Mouse (Mus musculus): Measurements from ENCODE around the gene Tmco4. TPM values are rescaled to one million over a fixed set of nuclear protein-coding genes. Genes with fewer than 3 reads are reported as not detected.

Tmco4 gene
- polyA plus RNA-seq, 1 experiment from 2014 or later, result 1.1 TPM

DNA sequence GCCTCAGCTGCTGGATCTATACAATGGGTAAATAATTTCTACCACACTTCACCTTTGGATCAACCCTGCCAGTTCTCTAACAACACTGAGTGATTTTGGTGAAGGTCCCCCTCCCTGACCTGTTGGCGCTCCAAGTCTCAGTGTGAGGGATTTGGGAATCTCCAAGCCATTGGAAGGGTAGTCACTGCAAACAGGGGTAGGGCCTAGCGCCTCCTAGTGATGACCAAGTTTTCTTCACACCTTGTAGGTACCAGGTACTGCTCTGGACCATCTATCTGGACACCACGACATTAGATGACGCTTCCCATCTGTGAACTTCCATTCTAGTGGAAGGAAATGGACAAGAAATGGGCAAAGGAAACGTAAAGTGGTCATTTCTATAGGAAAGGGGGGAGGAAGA lies 103.2 kb downstream of the Tmco4 start:
- Histone ChIP-seq H3K27me3 (replicated peaks; ENCODE audit: low read depth, poor library complexity, severe bottlenecking) (peaks cover 73% of the 10 kb centered on the region), H3K36me3 (replicated peaks) (no peaks in the 10 kb centered on the region), H3K4me1 (peaks cover 21% of the 10 kb centered on the region), H3K27ac (replicated peaks) (no peak overlapping the region), H3K4me3 (peak overlapping the region; percentile 71), H3K9me3 (no peaks in the 10 kb centered on the region)
- no peak for DNase-seq (ENCODE audit: low spot score)
- WGBS, result 16% methylated on average over 5 of the region's 5 CpGs

DNA sequence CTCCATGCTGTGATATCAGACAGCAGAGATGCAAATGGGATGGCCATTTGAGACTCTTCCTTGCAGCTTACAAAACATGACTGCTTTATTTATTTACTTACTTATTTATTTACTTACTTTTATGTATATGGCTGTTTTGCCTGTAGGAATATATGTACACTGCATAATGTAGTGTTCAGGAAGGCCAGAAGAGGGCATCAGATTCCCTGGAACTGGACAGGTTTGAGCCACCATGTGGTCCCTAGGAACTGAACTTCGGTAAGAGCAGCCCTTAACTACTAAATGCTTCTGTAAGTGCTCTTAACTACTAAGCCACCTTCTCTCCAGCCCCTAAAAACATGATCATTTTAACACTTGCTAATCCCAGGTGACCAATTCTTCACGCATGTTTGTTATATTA lies 105.6 kb downstream of the Tmco4 start:
- H3K4me1 ChIP-seq, result peaks cover 33% of the 10 kb centered on the region
- H3K27ac ChIP-seq (replicated peaks), result no peak overlapping the region
- peak; percentile 40 for DNase-seq (ENCODE audit: low spot score)
- no peaks in the 10 kb centered on the region for H3K9me3 ChIP-seq
- WGBS, result 37% methylated on average over 2 of the region's 2 CpGs
- peaks cover 55% of the 10 kb centered on the region for H3K27me3 ChIP-seq (replicated peaks; ENCODE audit: low read depth, poor library complexity, severe bottlenecking)
- H3K36me3 ChIP-seq (replicated peaks), result peaks cover 14% of the 10 kb centered on the region
- no peak overlapping the region for H3K4me3 ChIP-seq

DNA sequence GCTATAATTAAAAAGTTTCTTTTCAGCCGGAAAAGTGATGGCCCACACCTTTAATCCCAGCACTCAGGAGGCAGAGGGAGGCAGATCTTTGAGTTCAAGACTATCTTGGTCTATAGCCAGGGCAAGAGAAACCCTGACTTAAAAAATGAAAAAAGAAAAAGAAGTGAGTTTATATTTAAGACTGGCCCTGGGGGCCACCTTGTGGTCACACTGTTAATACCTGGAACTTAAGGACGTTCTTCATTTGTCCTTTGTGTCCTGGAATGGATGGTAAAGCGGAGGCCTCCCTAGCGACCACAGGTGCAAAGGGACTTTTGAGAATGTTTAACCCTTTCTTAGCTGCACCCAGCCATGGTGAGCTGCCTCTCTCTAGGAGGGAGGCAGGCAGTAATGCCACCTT lies 106.0 kb downstream of the Tmco4 start:
- DNase-seq (ENCODE audit: low spot score), result peak; percentile 34
- H3K27ac ChIP-seq (replicated peaks), result no peak overlapping the region
- 17% methylated on average over 4 of the region's 4 CpGs for WGBS
- peaks cover 37% of the 10 kb centered on the region for H3K4me1 ChIP-seq
- H3K27me3 ChIP-seq (replicated peaks; ENCODE audit: low read depth, poor library complexity, severe bottlenecking), result peaks cover 51% of the 10 kb centered on the region
- H3K4me3 ChIP-seq, result no peak overlapping the region
- peaks cover 18% of the 10 kb centered on the region for H3K36me3 ChIP-seq (replicated peaks)
- no peaks in the 10 kb centered on the region for H3K9me3 ChIP-seq

DNA sequence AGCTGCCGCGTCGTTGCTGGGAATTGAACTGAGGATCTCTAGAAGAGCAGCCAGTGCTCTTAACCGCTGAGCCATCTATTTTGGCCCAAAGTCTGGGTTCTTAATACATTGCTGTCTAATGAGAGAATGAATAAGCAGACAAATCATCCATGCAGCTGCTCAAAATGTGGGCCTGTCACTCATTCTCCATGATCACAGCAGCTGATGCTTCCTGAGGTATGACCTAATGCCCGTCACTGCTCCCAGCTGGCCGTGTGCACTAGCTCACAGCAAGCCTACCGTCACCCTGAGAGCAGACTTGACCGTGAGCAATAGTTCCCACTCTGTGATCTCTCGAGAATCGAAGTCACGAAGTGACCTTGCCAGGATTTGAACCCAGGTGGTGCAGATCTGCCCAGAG lies 106.8 kb downstream of the Tmco4 start:
- WGBS, result 82% methylated on average over 11 of the region's 11 CpGs
- peaks cover 22% of the 10 kb centered on the region for H3K36me3 ChIP-seq (replicated peaks)
- peaks cover 36% of the 10 kb centered on the region for H3K4me1 ChIP-seq
- H3K4me3 ChIP-seq, result no peak overlapping the region
- DNase-seq (ENCODE audit: low spot score), result no peak
- no peaks in the 10 kb centered on the region for H3K9me3 ChIP-seq
- H3K27ac ChIP-seq (replicated peaks), result no peak overlapping the region
- peaks cover 48% of the 10 kb centered on the region for H3K27me3 ChIP-seq (replicated peaks; ENCODE audit: low read depth, poor library complexity, severe bottlenecking)

DNA sequence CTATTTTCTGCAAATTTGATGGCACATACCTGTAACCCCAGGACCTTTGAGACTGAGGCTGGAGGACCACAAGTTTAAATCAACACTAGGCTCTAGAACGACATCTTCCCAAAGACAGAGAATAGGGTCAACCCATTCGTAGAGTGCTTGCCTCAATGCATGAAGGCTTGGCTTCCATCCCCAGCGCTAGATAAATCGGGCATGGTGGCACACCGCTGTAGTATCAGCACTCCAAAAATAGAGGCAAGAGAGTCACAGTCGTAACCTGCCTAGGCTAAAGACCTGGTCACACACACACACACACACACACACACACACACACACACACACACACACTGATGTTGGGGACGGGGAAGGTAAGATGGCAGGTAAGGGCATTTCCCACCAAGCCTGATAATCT lies 107.6 kb downstream of the Tmco4 start:
- 94% methylated on average over 7 of the region's 7 CpGs for WGBS
- H3K4me1 ChIP-seq, result peaks cover 27% of the 10 kb centered on the region
- H3K4me3 ChIP-seq, result no peak overlapping the region
- peaks cover 48% of the 10 kb centered on the region for H3K27me3 ChIP-seq (replicated peaks; ENCODE audit: low read depth, poor library complexity, severe bottlenecking)
- peaks cover 31% of the 10 kb centered on the region for H3K36me3 ChIP-seq (replicated peaks)
- no peak for DNase-seq (ENCODE audit: low spot score)
- no peak overlapping the region for H3K27ac ChIP-seq (replicated peaks)
- no peaks in the 10 kb centered on the region for H3K9me3 ChIP-seq

DNA sequence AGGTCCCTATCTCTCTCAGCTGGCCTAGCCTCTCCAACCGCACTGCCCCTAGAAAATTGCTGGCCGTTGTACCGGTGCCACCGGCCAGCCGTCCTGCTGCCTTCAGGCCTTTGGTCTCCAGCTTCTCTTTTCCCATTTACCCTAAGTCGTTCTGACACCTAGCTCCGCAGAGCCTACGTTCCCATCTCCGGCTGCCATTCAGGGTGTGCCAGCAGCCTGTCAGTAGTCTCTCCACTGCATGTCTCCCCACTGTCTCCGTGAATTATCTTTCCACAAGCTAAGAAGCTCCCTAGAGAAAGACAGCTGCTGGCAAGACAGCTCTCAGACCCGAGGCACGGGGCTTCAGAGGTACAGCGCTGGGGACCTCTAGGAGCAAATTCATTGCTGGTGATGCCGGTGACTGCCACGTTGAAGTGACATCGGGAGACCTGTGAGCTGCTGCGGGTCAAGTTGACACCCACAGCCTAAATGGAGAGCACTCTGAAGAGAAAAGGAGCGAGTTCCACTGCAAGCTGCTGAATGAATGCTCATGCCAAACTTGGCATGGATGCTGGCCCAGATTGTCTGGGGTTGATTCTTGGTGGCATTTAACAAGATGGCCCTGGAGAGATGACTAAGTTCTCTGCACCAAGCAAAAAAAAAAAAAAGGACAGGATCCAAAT lies 108.7 kb downstream of the Tmco4 start:
- Histone ChIP-seq H3K36me3 (replicated peaks) (peaks cover 34% of the 10 kb centered on the region), H3K9me3 (no peaks in the 10 kb centered on the region), H3K27ac (replicated peaks) (no peak overlapping the region), H3K4me1 (peaks cover 25% of the 10 kb centered on the region), H3K27me3 (replicated peaks; ENCODE audit: low read depth, poor library complexity, severe bottlenecking) (peaks cover 42% of the 10 kb centered on the region), H3K4me3 (no peak overlapping the region)
- 80% methylated on average over 18 of the region's 18 CpGs for WGBS
- DNase-seq (ENCODE audit: low spot score), result no peak

DNA sequence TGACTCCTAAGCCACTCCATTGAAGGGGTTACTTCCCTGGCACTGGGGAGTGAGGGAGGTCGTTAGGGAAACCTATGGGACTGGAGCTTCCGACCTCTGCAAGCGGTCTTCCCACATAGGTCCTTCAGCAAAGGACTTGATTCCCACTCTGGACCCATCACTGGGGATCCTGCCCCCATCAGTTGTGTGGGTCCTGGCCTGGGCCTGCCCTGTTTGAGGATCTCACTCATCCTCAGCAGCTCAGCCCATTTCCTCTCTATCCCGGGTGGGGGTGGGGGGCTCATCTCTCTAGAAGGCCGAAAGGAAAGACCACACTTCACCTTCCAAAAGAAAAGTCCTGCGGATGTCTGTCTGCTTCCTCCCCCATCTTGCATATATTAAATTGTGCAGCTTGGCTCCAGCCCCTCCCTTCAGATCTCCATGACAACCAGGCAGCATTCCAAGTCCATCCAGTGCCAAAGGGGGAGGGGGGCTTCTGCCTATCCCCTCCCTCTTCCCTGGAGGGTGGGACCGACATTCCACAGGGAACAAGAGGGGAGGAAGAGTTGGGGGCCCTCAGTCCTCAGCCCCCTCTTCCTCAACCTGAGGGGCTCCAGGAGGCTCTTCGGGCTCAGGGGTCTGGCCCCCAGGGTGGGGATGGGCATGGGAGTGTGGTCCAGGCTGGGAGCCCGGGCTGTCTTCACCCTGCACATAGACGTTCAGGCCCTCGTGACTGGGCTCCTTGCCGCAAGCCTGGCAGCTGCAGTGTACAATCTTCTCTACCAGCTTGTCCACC lies 110.3 kb downstream of the Tmco4 start:
- Histone ChIP-seq H3K27ac (replicated peaks) (peak overlapping the region; percentile 63), H3K36me3 (replicated peaks) (peaks cover 34% of the 10 kb centered on the region), H3K9me3 (no peaks in the 10 kb centered on the region), H3K4me3 (peak overlapping the region; percentile 16; the same call in 1 of the 2 replicates), H3K27me3 (replicated peaks; ENCODE audit: low read depth, poor library complexity, severe bottlenecking) (peaks cover 34% of the 10 kb centered on the region), H3K4me1 (peaks cover 27% of the 10 kb centered on the region)
- peak; percentile 62 for DNase-seq (ENCODE audit: low spot score)
- 46% methylated on average over 12 of the region's 12 CpGs for WGBS

DNA sequence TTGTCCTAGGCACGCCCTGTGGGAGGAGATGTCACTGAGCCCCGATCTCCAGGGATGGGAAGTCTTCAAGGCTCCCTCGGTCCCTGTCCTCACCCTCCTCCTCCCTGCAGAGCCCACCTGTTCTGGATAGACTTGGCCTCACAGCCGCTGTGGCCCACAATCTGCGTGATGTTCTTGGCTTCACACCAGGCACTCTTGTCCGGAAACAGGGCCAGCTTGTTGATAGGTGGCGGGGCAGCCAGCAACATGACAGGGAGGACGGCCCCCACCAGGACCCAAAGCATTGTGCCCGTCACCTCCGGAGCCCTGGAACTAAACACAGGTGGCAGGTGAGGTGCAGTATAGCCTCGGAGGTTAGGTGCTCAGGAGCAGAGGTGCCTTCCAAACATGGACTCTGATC lies 112.6 kb downstream of the Tmco4 start:
- Histone ChIP-seq H3K27ac (replicated peaks) (no peak overlapping the region), H3K27me3 (replicated peaks; ENCODE audit: low read depth, poor library complexity, severe bottlenecking) (peaks cover 53% of the 10 kb centered on the region), H3K36me3 (replicated peaks) (peaks cover 42% of the 10 kb centered on the region), H3K9me3 (no peaks in the 10 kb centered on the region), H3K4me1 (peaks cover 36% of the 10 kb centered on the region), H3K4me3 (no peak overlapping the region)
- no peak for DNase-seq (ENCODE audit: low spot score)
- 74% methylated on average over 11 of the region's 11 CpGs for WGBS

DNA sequence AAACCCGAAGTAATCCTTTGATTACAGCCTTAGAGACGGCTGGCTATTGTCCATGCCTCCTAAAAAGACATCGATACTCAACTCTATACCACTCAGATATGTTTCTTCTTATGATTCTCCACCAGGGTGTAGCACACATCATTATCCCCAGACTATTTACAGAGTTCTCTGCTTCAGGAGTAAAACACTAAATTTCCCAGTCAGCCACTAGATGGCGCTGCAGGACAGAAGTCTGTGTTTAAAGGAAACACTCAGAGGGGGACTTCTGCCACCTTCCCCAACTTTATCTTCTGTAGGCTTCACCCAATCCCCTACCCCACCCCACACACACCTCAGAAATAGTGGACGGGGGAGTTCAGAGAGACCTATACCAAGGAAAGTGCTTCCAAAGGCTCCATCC lies 113.3 kb downstream of the Tmco4 start:
- H3K27me3 ChIP-seq (replicated peaks; ENCODE audit: low read depth, poor library complexity, severe bottlenecking), result peaks cover 59% of the 10 kb centered on the region
- H3K4me1 ChIP-seq, result peaks cover 43% of the 10 kb centered on the region
- no peak overlapping the region for H3K27ac ChIP-seq (replicated peaks)
- WGBS, result 22% methylated on average over 5 of the region's 5 CpGs
- DNase-seq (ENCODE audit: low spot score), result peak; percentile 84
- no peak overlapping the region for H3K4me3 ChIP-seq
- H3K9me3 ChIP-seq, result no peaks in the 10 kb centered on the region
- H3K36me3 ChIP-seq (replicated peaks), result peaks cover 49% of the 10 kb centered on the region

DNA sequence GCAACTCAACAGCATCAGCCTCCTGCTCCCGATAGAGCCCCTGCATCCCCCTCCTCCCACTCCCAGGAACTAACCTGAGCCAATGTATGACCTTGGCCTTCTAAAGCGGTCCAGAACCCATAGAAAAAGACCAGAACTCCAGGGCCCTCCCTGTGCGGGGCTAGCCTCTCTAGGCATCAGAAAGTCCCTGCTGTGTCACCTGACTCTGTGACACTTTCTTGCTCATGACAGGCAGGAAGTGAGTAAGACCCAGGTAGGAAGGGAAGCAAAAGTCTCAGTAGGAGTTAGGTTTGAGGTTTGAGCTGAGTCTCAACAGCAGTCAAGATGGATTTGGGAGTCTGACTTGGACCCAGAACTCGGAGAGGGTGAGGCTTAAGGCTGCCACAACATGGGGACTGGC lies 114.3 kb downstream of the Tmco4 start:
- Histone ChIP-seq H3K4me1 (peaks cover 52% of the 10 kb centered on the region), H3K27ac (replicated peaks) (no peak overlapping the region), H3K4me3 (no peak overlapping the region), H3K27me3 (replicated peaks; ENCODE audit: low read depth, poor library complexity, severe bottlenecking) (peaks cover 63% of the 10 kb centered on the region), H3K36me3 (replicated peaks) (peaks cover 48% of the 10 kb centered on the region), H3K9me3 (no peaks in the 10 kb centered on the region)
- WGBS, result 68% methylated on average over 4 of the region's 4 CpGs
- DNase-seq (ENCODE audit: low spot score), result no peak

DNA sequence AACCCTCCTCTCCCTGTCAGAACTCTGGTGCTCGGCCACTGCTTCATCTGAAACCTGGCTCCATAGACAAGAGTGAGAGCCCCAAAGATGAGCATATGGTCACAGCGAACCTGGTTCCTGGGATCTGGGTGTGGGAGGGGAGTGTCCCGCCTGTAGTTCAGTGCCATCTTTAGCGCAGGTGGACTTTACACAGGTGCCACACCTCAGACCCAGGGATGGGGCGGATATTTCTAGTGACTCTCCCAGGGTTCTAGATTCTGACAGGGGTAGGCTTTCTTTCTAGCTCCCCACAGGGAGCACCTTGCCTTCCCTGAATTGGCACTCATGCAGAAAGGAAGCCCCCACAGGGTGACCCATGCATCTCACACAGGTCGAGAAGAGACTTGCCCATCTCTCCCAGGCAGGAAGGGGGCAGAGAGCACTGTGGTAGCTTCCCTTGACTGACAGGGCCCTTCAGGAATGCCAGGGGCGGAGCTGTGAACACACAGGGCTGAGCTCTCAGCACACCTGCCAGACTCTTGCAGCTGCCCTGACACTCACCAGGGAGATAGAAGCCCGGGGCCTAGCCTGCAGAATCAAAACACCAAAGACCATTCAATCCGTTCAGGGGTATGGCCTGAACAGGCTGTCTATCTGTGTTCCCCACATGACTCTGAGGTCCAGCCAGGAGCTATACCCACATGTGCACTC lies 116.4 kb downstream of the Tmco4 start:
- peak; percentile 33 for DNase-seq (ENCODE audit: low spot score)
- H3K9me3 ChIP-seq, result no peaks in the 10 kb centered on the region
- WGBS, result 59% methylated on average over 9 of the region's 9 CpGs
- peaks cover 30% of the 10 kb centered on the region for H3K36me3 ChIP-seq (replicated peaks)
- H3K27ac ChIP-seq (replicated peaks), result no peak overlapping the region
- H3K4me3 ChIP-seq, result peak overlapping the region; percentile 21; the same call in 1 of the 2 replicates
- peaks cover 50% of the 10 kb centered on the region for H3K4me1 ChIP-seq
- H3K27me3 ChIP-seq (replicated peaks; ENCODE audit: low read depth, poor library complexity, severe bottlenecking), result peaks cover 83% of the 10 kb centered on the region

DNA sequence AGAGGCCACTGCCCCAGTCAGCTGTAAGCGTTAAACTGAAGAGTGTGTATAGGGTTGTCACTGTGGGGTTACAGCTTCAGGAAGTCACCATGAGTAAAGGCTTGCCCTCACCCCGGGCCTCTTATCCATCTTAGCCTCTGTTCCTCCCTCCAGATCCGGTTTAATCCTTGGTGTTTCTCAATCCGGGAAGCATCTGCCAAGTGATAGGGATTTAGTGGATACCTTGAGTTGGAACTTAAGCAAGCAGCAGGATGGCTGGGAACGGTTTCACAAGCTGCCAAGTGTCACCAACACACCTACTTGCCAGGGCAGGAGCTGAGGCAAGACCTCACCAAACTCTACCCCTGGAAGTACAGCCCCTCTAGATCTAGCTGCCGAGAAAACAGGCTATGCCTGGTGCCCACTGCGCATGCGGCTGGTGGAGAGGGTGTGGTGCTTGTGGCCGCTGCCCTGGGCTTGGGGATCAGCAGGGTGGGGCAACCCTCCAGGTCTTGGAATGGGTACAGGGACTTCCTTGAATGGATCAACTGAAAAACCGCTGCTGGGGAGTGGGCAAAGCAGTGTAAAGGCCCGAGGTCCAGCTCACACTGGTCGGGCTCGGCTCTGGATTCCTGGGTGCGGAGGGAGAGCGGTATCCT lies 117.7 kb downstream of the Tmco4 start:
- Histone ChIP-seq H3K27ac (replicated peaks) (no peak overlapping the region; the same call in 1 of the 2 replicates), H3K9me3 (peaks cover 11% of the 10 kb centered on the region; the same call in 1 of the 2 replicates), H3K4me1 (peaks cover 53% of the 10 kb centered on the region), H3K27me3 (replicated peaks; ENCODE audit: low read depth, poor library complexity, severe bottlenecking) (peaks cover 82% of the 10 kb centered on the region), H3K4me3 (peak overlapping the region; percentile 79), H3K36me3 (replicated peaks) (peaks cover 17% of the 10 kb centered on the region)
- no peak for DNase-seq (ENCODE audit: low spot score)
- WGBS, result 68% methylated on average over 15 of the region's 15 CpGs

All from embryonic facial prominence, embryonic 10.5 days (tissue).